7 mouse cellular contexts compared by ENCODE assay signal in genomic region chr2:72398227-72398626, GRCm38 (mm10).
DNase-seq lines count a peak whose midpoint lies in the region; ATAC-seq and TF ChIP-seq lines count a peak whose summit lies in the region.

No protein-coding gene starts in this region.

- DNase-seq in 3134 (ENCODE audit: extremely low read depth, insufficient read length, low spot score) (peak; percentile 38), 416B (ENCODE audit: low read depth) (peak; percentile 47)
- DNase-seq in brain, embryonic 14.5 days (ENCODE audit: low read depth) = no peak
- DNase-seq in heart, adult 9 months (ENCODE audit: low spot score in 2 of 2) = peak; percentile 40 to 52
- DNase-seq in ovary, adult 18-20 months (ENCODE audit: low spot score) = peak; percentile 35
- peak; percentile 59 for DNase-seq in urinary bladder, postnatal 25 days (ENCODE audit: low spot score)

- H3K36me3 ChIP-seq in limb, embryonic 12.5 days = peaks cover 13% of the 10 kb centered on the region

- no peaks in the 10 kb centered on the region for H3K27me3 ChIP-seq in limb, embryonic 12.5 days

- H3K9ac ChIP-seq in limb, embryonic 12.5 days (replicated peaks) = no peak overlapping the region

- H3K4me2 ChIP-seq in limb, embryonic 12.5 days = peak overlapping the region; percentile 15; the same call in 1 of the 2 replicates

- TF ChIP-seq CTCF in brain, embryonic 14.5 days (IDR thresholded peaks at IDR 0.05; ENCODE audit: borderline replicate concordance, extremely low read depth, insufficient read depth, insufficient read length) = peak; percentile 62

- 25% methylated on average over 13 of the region's 13 CpGs for WGBS in limb, embryonic 12.5 days

- no peaks in the 10 kb centered on the region for H3K9me3 ChIP-seq in limb, embryonic 12.5 days

- H3K27ac ChIP-seq in limb, embryonic 12.5 days = no peak overlapping the region

- no peak overlapping the region for H3K4me3 ChIP-seq in limb, embryonic 12.5 days (replicated peaks)

- ATAC-seq in limb, embryonic 12.5 days (ENCODE audit: insufficient number of reproducible peaks, insufficient read depth, low FRiP score, low TSS enrichment, low read depth) = no peak

- H3K4me1 ChIP-seq in limb, embryonic 12.5 days (replicated peaks) = peaks cover 11% of the 10 kb centered on the region; the same call in 1 of the 2 replicates

- no peak for TF ChIP-seq POLR2A in brain, embryonic 14.5 days (IDR thresholded peaks at IDR 0.05; ENCODE audit: borderline replicate concordance, extremely low read depth, insufficient read depth, insufficient read length, poor library complexity, severe bottlenecking)
